Mouse (Mus musculus) limb, embryonic 13.5 days (tissue): ENCODE results near the gene Rad51d. TPM values are rescaled to one million over a fixed set of nuclear protein-coding genes. Genes with fewer than 3 reads are reported as not detected.
"Not testable (repeated sequence)": the region's sequence is repeated elsewhere in the genome, so short reads cannot be mapped to it uniquely, and the experiment has no call there.

ENCODE experiments used
- ATAC-seq: fragments of 200-750 bp; cut with Nextera tagmentation; 2 replicates; pipeline ENCODE4 v1.8.0; 2017; ENCODE audit warnings: low read depth, moderate number of reproducible peaks, moderate TSS enrichment; ENCODE audit not compliant: low FRiP score
- H3K27ac ChIP-seq: fragments of 300-500 bp; sonication (generic); 2 replicates; pipeline ENCODE4 v1.5.1; 2015; ENCODE audit warnings: inconsistent platforms, mild to moderate bottlenecking, moderate library complexity
- H3K27me3 ChIP-seq: fragments of 300-500 bp; sonication (generic); 2 replicates; pipeline ENCODE4 v1.6.1; 2015; ENCODE audit warnings: mild to moderate bottlenecking, inconsistent platforms
- H3K36me3 ChIP-seq: fragments of 300-500 bp; sonication (generic); 2 replicates; pipeline ENCODE4 v1.6.1; 2015; ENCODE audit warnings: inconsistent platforms, mild to moderate bottlenecking, moderate library complexity
- H3K4me1 ChIP-seq: fragments of 300-500 bp; sonication (generic); 2 replicates; pipeline ENCODE4 v1.6.1; 2015; ENCODE audit warnings: inconsistent platforms
- H3K4me2 ChIP-seq: fragments of 300-500 bp; sonication (generic); replicated peaks from 2 replicates; pipeline ENCODE4 v1.6.1; 2015; ENCODE audit warnings: inconsistent platforms, mild to moderate bottlenecking, moderate library complexity
- H3K4me3 ChIP-seq: fragments of 300-500 bp; sonication (generic); 2 replicates; pipeline ENCODE4 v1.5.1; 2015; ENCODE audit warnings: moderate library complexity, mild to moderate bottlenecking, inconsistent platforms
- H3K9ac ChIP-seq: fragments of 300-500 bp; sonication (generic); 2 replicates; pipeline ENCODE4 v1.6.1; 2015; ENCODE audit warnings: mild to moderate bottlenecking, inconsistent platforms
- H3K9me3 ChIP-seq: fragments of 300-500 bp; sonication (generic); 2 replicates; pipeline ENCODE4 v1.6.1; 2016; ENCODE audit warnings: inconsistent platforms
- WGBS: fragments of 180-500 bp; shearing (Covaris S2); methylation state at CpG from one replicate; pipeline ENCODE4 v1.1.7; 2015; 5-methylcytosine and 5-hydroxymethylcytosine counted together
- polyA plus RNA-seq: library from polyadenylated mRNA; unstranded; fragments of >200 nt; fragmentation: Nextera tagmentation; extraction: Ambion mirVana; gene quantifications from 2 replicates; pipeline ENCODE4 v1.2.1, GENCODE M21; 2015

Gene Rad51d
- polyA plus RNA-seq, 1 experiment from 2014 or later: 12.6 TPM

GRCm38 (mm10) chr11:82850259-82850658, 40.2 kb downstream of the Rad51d start:
- Histone ChIP-seq H3K27ac (no peak overlapping the region), H3K4me3 (no peak overlapping the region), H3K9me3 (no peaks in the 10 kb centered on the region), H3K27me3 (no peaks in the 10 kb centered on the region), H3K9ac (no peak overlapping the region), H3K4me2 (no peak overlapping the region), H3K36me3 (no peaks in the 10 kb centered on the region), H3K4me1 (peaks cover 36% of the 10 kb centered on the region)
- WGBS: 27% methylated on average over 5 of the region's 5 CpGs
- ATAC-seq: no peak

- peaks cover 43% of the 10 kb centered on the region for H3K4me1 ChIP-seq
- ATAC-seq: no peak
- H3K36me3 ChIP-seq: no peaks in the 10 kb centered on the region
- H3K9ac ChIP-seq: no peak overlapping the region
- H3K27ac ChIP-seq: no peak overlapping the region
- H3K27me3 ChIP-seq: no peaks in the 10 kb centered on the region
- H3K9me3 ChIP-seq: no peaks in the 10 kb centered on the region
- H3K4me2 ChIP-seq: no peak overlapping the region
- 42% methylated on average over 6 of the region's 6 CpGs for WGBS
- no peak overlapping the region for H3K4me3 ChIP-seq
These were observed 42.8 kb downstream of the Rad51d start for GRCm38 (mm10) chr11:82847571-82848000.

GRCm38 (mm10) chr11:82846938-82847337, 43.5 kb downstream of the Rad51d start:
- ATAC-seq: no peak
- Histone ChIP-seq H3K9ac (no peak overlapping the region), H3K36me3 (no peaks in the 10 kb centered on the region), H3K4me2 (no peak overlapping the region), H3K4me3 (no peak overlapping the region), H3K27me3 (no peaks in the 10 kb centered on the region), H3K4me1 (peaks cover 43% of the 10 kb centered on the region), H3K9me3 (no peaks in the 10 kb centered on the region), H3K27ac (no peak overlapping the region; the same call in 1 of the 2 replicates)
- WGBS: 66% methylated on average over 3 of the region's 3 CpGs

- no peaks in the 10 kb centered on the region for H3K9me3 ChIP-seq
- no peaks in the 10 kb centered on the region for H3K27me3 ChIP-seq
- peak overlapping the region; percentile 8; the same call in 1 of the 2 replicates for H3K27ac ChIP-seq
- no peaks in the 10 kb centered on the region for H3K36me3 ChIP-seq
- 22% methylated on average over 4 of the region's 4 CpGs for WGBS
- peak overlapping the region; percentile 29 for H3K4me2 ChIP-seq
- H3K4me3 ChIP-seq: peak overlapping the region; percentile 11
- peaks cover 43% of the 10 kb centered on the region for H3K4me1 ChIP-seq
- ATAC-seq: 0 out of 2 replicates have a peak, but pooled peaks have one; percentile 48
- H3K9ac ChIP-seq: peak overlapping the region; percentile 8; the same call in 1 of the 2 replicates
These were observed 44.4 kb downstream of the Rad51d start for GRCm38 (mm10) chr11:82846079-82846436.

GRCm38 (mm10) chr11:82845415-82846078, 44.9 kb downstream of the Rad51d start:
- Histone ChIP-seq H3K4me2 (peak overlapping the region; percentile 29), H3K27me3 (no peaks in the 10 kb centered on the region), H3K4me1 (peaks cover 40% of the 10 kb centered on the region), H3K9me3 (no peaks in the 10 kb centered on the region), H3K27ac (peak overlapping the region; percentile 8; the same call in 1 of the 2 replicates), H3K36me3 (no peaks in the 10 kb centered on the region), H3K9ac (peak overlapping the region; percentile 8; the same call in 1 of the 2 replicates), H3K4me3 (peak overlapping the region; percentile 11)
- WGBS: 33% methylated on average over 16 of the region's 16 CpGs
- ATAC-seq: peak; percentile 73; the same call in 1 of the 2 replicates

GRCm38 (mm10) chr11:82844771-82845414, 45.5 kb downstream of the Rad51d start:
- Histone ChIP-seq H3K4me2 (peak overlapping the region; percentile 29; the same call in 1 of the 2 replicates), H3K4me1 (peaks cover 33% of the 10 kb centered on the region), H3K27ac (no peak overlapping the region), H3K4me3 (no peak overlapping the region), H3K36me3 (no peaks in the 10 kb centered on the region), H3K9me3 (no peaks in the 10 kb centered on the region), H3K27me3 (no peaks in the 10 kb centered on the region), H3K9ac (no peak overlapping the region)
- ATAC-seq: no peak
- WGBS: 73% methylated on average over 11 of the region's 11 CpGs

GRCm38 (mm10) chr11:82838511-82838910, 51.9 kb downstream of the Rad51d start:
- no peak overlapping the region for H3K4me2 ChIP-seq
- H3K27me3 ChIP-seq: no peaks in the 10 kb centered on the region
- H3K4me1 ChIP-seq: peaks cover 36% of the 10 kb centered on the region
- 35% methylated on average over 5 of the region's 5 CpGs for WGBS
- H3K4me3 ChIP-seq: no peak overlapping the region
- no peak for ATAC-seq
- H3K36me3 ChIP-seq: no peaks in the 10 kb centered on the region
- no peak overlapping the region for H3K27ac ChIP-seq
- no peak overlapping the region for H3K9ac ChIP-seq
- no peaks in the 10 kb centered on the region for H3K9me3 ChIP-seq

- H3K27ac ChIP-seq: no peak overlapping the region
These were observed 52.6 kb downstream of the Rad51d start for GRCm38 (mm10) chr11:82837848-82838247.

GRCm38 (mm10) chr11:82837192-82837591, 53.2 kb downstream of the Rad51d start:
- no peaks in the 10 kb centered on the region for H3K27me3 ChIP-seq
- H3K4me1 ChIP-seq: peaks cover 36% of the 10 kb centered on the region
- no peak overlapping the region for H3K27ac ChIP-seq
- no peak for ATAC-seq
- no peak overlapping the region for H3K4me2 ChIP-seq
- WGBS: 34% methylated on average over 7 of the region's 7 CpGs
- no peak overlapping the region for H3K9ac ChIP-seq
- no peaks in the 10 kb centered on the region for H3K36me3 ChIP-seq
- no peak overlapping the region for H3K4me3 ChIP-seq
- no peaks in the 10 kb centered on the region for H3K9me3 ChIP-seq

More at GRCm38 (mm10) chr11:82837848-82838247, 52.6 kb downstream of the Rad51d start:
- no peak overlapping the region for H3K4me2 ChIP-seq
- H3K4me1 ChIP-seq: peaks cover 36% of the 10 kb centered on the region
- no peak for ATAC-seq
- H3K9ac ChIP-seq: no peak overlapping the region
- H3K9me3 ChIP-seq: no peaks in the 10 kb centered on the region
- no peaks in the 10 kb centered on the region for H3K36me3 ChIP-seq
- no peaks in the 10 kb centered on the region for H3K27me3 ChIP-seq
- 66% methylated on average over 7 of the region's 7 CpGs for WGBS
- no peak overlapping the region for H3K4me3 ChIP-seq

- 37% methylated on average over 11 of the region's 11 CpGs for WGBS
- Histone ChIP-seq H3K9ac (no peak overlapping the region), H3K4me2 (no peak overlapping the region), H3K36me3 (no peaks in the 10 kb centered on the region), H3K4me3 (no peak overlapping the region), H3K4me1 (peaks cover 49% of the 10 kb centered on the region), H3K27me3 (no peaks in the 10 kb centered on the region), H3K9me3 (no peaks in the 10 kb centered on the region), H3K27ac (peak overlapping the region; percentile 39)
- ATAC-seq: no peak
These were observed 54.6 kb downstream of the Rad51d start for GRCm38 (mm10) chr11:82835616-82836432.

GRCm38 (mm10) chr11:82834359-82834758, 56.1 kb downstream of the Rad51d start:
- H3K9ac ChIP-seq, ATAC-seq, H3K4me3 ChIP-seq, H3K36me3 ChIP-seq, H3K27ac ChIP-seq, H3K9me3 ChIP-seq, H3K4me2 ChIP-seq, H3K27me3 ChIP-seq: not testable (repeated sequence)
- peaks cover 50% of the 10 kb centered on the region for H3K4me1 ChIP-seq
- whole genome bisulfite sequencing: 88% methylated on average over 7 of the region's 7 CpGs

GRCm38 (mm10) chr11:82833929-82834328, 56.5 kb downstream of the Rad51d start:
- Histone ChIP-seq H3K36me3 (no peaks in the 10 kb centered on the region), H3K27me3 (no peaks in the 10 kb centered on the region), H3K4me2 (no peak overlapping the region), H3K9me3 (no peaks in the 10 kb centered on the region), H3K9ac (no peak overlapping the region), H3K4me3 (no peak overlapping the region), H3K27ac (no peak overlapping the region), H3K4me1 (peaks cover 50% of the 10 kb centered on the region)
- ATAC-seq: no peak
- WGBS: 86% methylated on average over 8 of the region's 8 CpGs
